Mouse (Mus musculus): ENCODE measurements around the gene Olfr427. TPM values are rescaled to one million over a fixed set of nuclear protein-coding genes. Genes with fewer than 3 reads are reported as not detected.
"Not testable (repeated sequence)": the region's sequence is repeated elsewhere in the genome, so short reads cannot be mapped to it uniquely, and the experiment has no call there.

Olfr427 gene
- not detected in 2 replicates for polyA plus RNA-seq (2015; fragmentation: Nextera tagmentation; extraction: Ambion mirVana)

DNA sequence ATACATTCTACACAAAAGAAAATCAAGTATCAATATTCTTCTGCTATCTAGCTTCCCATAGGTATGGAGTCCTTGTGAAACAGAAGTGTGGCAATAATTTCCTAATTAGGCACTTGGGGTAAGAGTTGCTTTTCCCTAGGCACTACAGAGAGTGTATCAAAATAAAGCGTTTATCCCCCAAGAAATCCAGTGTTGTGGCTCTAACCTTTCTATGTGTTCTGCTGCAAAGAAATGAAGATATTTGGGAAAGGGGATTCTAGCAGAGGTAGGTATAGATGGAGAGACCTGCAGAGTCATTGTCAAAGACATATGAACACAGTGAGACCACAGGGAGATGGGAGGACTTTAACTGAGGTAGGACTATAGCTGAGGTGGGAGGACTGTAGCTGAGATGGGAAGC, at the start of gene Olfr427:
Olfr427 (plus strand) TSS at position 301 of the 400 bp plus-strand sequence.
- ATAC-seq (replicated peaks; ENCODE audit: insufficient number of reproducible peaks, insufficient read depth, low FRiP score, low read depth): no peak
- Histone ChIP-seq H3K4me2 (no peak within 1 kb of the TSS), H3K4me1 (replicated peaks) (no peaks in the 10 kb centered on the region), H3K4me3 (no peak within 1 kb of the TSS), H3K27ac (no peak within 1 kb of the TSS), H3K9me3 (replicated peaks) (no peaks in the 10 kb centered on the region), H3K27me3 (no peaks in the 10 kb centered on the region), H3K36me3 (no peaks in the 10 kb centered on the region), H3K9ac (no peak within 1 kb of the TSS)
- 87% methylated on average over 1 of the region's 1 CpGs for WGBS

DNA sequence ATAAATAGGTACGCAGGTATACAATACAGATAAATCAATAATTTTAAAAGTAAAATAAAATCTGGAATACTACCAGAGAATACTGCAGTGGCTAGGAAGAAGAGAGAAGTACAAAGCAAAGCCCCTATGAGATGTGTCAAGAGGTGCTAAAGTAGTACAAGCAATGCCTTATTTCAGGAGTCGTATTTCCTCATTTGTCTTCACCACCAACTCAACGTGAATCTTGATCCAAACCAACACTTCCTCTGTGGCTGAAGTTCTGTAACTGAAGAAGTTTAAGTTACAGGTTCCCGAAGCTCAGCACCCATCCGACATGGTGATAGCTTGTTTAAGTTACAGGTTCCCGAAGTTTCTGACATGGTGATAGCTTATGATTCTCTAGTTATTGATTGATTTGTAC, 48.5 kb upstream of the Olfr427 start:
- not testable (repeated sequence) for H3K4me3 ChIP-seq; H3K4me2 ChIP-seq; H3K9me3 ChIP-seq (replicated peaks); H3K27me3 ChIP-seq; H3K9ac ChIP-seq; ATAC-seq (replicated peaks; ENCODE audit: insufficient number of reproducible peaks, insufficient read depth, low FRiP score, low read depth); H3K27ac ChIP-seq; H3K4me1 ChIP-seq (replicated peaks); H3K36me3 ChIP-seq
- 66% methylated on average over 6 of the region's 6 CpGs for WGBS

DNA sequence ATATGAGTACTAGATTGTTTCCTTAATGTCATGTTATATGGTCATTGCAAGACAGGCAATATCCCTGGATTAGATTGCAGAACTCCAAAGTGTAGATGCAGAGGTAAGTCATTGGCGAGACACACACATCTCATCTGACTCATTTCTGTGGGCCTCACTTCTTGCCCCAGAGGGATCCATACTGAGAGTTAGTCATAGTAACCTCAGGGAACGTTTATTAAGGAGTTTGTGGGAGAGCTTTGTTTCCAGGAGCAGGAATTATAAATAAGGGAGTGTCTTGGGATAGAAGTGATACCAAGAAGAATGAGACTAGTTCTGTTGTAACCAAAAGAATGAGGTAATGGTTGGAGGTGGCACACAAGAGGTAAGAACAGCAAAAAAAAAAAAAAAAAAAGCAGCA, 47.8 kb upstream of the Olfr427 start, which contains the start of gene Olfr432:
Olfr432 (plus strand) TSS at position 313 of the 400 bp plus-strand sequence.
- Histone ChIP-seq H3K4me1 (replicated peaks) (no peaks in the 10 kb centered on the region), H3K27ac (no peak within 1 kb of the TSS), H3K27me3 (no peaks in the 10 kb centered on the region), H3K9ac (no peak within 1 kb of the TSS), H3K9me3 (replicated peaks) (no peaks in the 10 kb centered on the region), H3K4me3 (no peak within 1 kb of the TSS), H3K36me3 (no peaks in the 10 kb centered on the region), H3K4me2 (no peak within 1 kb of the TSS)
- 59% methylated on average over 2 of the region's 2 CpGs for WGBS
- no peak for ATAC-seq (replicated peaks; ENCODE audit: insufficient number of reproducible peaks, insufficient read depth, low FRiP score, low read depth)

DNA sequence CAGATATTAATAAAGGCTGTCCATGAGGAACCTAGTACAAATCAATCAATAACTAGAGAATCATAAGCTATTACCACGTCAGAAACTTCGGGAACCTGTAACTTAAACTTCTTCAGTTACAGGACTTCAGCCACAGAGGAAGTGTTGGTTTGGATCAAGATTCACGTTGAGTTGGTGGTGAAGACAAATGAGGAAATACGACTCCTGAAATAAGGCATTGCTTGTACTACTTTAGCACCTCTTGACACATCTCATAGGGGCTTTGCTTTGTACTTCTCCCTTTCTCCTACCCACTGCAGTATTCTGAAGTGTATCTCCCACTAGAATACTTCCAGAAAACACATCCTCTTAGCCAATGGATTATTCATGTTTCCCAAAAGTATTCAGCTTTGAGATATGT, 47.3 kb upstream of the Olfr427 start:
- not testable (repeated sequence) for H3K36me3 ChIP-seq; H3K27me3 ChIP-seq; H3K4me3 ChIP-seq; ATAC-seq (replicated peaks; ENCODE audit: insufficient number of reproducible peaks, insufficient read depth, low FRiP score, low read depth); H3K27ac ChIP-seq; H3K4me2 ChIP-seq; H3K4me1 ChIP-seq (replicated peaks); H3K9me3 ChIP-seq (replicated peaks); H3K9ac ChIP-seq
- WGBS: 70% methylated on average over 4 of the region's 4 CpGs

DNA sequence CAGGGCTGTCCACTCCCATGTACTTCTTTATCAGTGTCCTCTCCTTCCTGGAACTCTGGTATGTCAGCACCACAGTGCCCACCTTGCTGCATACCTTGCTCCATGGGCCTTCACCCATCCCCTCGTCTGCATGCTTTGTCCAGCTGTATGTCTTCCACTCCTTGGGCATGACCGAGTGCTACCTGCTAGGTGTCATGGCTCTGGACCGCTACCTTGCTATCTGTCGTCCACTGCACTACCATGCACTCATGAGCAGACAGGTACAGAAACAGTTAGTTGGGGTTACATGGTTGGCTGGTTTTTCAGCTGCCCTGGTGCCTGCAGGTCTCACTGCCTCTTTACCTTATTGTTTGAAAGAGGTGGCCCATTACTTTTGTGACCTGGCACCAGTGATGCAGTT, 46.2 kb upstream of the Olfr427 start:
- 75% methylated on average over 4 of the region's 4 CpGs for WGBS
- H3K27ac ChIP-seq: no peak overlapping the region
- no peaks in the 10 kb centered on the region for H3K9me3 ChIP-seq (replicated peaks)
- no peak for ATAC-seq (replicated peaks; ENCODE audit: insufficient number of reproducible peaks, insufficient read depth, low FRiP score, low read depth)
- no peak overlapping the region for H3K4me3 ChIP-seq
- no peak overlapping the region for H3K4me2 ChIP-seq
- no peaks in the 10 kb centered on the region for H3K27me3 ChIP-seq
- no peaks in the 10 kb centered on the region for H3K4me1 ChIP-seq (replicated peaks)
- no peaks in the 10 kb centered on the region for H3K36me3 ChIP-seq
- H3K9ac ChIP-seq: no peak overlapping the region

DNA sequence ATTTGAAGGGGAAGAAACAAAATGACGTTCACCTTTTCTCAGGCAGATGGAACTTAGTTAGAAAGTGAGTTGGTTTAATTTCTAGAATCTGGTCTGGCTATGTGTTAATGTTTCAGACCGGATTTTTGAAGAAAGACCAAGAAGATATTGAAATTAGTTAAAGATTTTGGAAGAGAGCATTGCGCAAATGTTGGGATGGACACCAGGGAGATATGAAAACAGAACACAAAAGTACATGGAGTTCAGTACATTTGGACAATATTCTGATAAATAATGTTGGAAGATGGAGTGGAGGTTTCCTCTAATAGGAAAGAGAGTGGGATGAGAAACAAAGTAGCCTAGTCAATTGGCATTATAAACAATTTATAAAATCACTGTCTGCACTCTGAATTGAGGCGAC, 45.2 kb upstream of the Olfr427 start:
- no peaks in the 10 kb centered on the region for H3K36me3 ChIP-seq
- H3K9ac ChIP-seq: no peak overlapping the region
- no peaks in the 10 kb centered on the region for H3K27me3 ChIP-seq
- no peak overlapping the region for H3K4me2 ChIP-seq
- H3K4me3 ChIP-seq: no peak overlapping the region
- H3K9me3 ChIP-seq (replicated peaks): no peaks in the 10 kb centered on the region
- ATAC-seq (replicated peaks; ENCODE audit: insufficient number of reproducible peaks, insufficient read depth, low FRiP score, low read depth): no peak
- WGBS: 79% methylated on average over 4 of the region's 4 CpGs
- H3K4me1 ChIP-seq (replicated peaks): no peaks in the 10 kb centered on the region
- no peak overlapping the region for H3K27ac ChIP-seq

DNA sequence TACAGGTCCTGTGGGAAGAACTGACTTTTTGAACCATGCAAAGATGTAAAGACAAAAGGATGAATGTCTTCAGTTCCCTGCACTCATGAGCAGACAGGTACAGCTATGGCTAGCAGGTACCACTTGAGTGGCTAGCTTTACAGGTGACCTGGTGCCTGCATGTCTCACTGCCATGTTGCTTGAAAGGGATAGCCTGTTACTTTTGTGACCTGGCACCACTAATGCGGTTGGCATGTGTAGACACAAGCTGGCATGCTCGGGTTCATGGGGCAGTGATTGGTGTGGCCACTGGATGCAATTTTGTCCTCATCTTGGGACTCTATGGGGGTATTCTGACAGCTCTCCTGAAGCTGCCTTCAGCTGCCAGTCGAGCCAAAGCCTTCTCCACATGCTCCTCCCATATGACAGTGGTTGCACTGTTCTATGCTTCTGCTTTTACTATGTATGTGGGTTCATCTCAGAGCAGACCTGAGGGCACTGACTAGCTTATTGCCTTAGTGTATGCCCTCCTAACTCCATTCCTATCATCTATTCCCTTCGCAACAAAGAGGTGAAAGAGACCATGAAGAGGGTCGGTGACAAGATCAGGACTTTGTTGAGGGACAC, 44.7 kb upstream of the Olfr427 start:
- Histone ChIP-seq H3K9ac (no peak overlapping the region), H3K4me1 (replicated peaks) (no peaks in the 10 kb centered on the region), H3K27ac (no peak overlapping the region), H3K9me3 (replicated peaks) (no peaks in the 10 kb centered on the region), H3K36me3 (no peaks in the 10 kb centered on the region), H3K4me3 (no peak overlapping the region), H3K27me3 (no peaks in the 10 kb centered on the region), H3K4me2 (no peak overlapping the region)
- WGBS: 76% methylated on average over 5 of the region's 5 CpGs
- ATAC-seq (replicated peaks; ENCODE audit: insufficient number of reproducible peaks, insufficient read depth, low FRiP score, low read depth): no peak

DNA sequence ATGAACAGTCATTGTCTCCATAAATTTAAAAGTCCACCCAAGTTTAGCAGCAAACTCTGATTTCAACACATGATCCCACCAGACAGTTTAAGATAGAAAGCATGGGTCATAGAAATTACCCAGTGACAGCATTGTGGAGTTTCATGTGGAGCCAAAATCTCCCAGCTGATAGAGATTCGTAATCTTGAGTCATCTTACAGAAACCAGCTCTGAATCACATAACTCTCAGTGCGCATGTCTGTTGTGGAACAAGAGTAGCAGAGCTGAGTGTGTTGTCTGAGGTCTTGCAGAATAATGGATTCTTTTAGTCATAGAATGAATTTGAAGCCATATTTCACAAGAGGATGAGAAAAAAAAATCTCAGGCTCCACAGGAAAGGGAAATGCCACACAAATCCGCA, 43.7 kb upstream of the Olfr427 start:
- 66% methylated on average over 3 of the region's 3 CpGs for WGBS
- ATAC-seq (replicated peaks; ENCODE audit: insufficient number of reproducible peaks, insufficient read depth, low FRiP score, low read depth): no peak

DNA sequence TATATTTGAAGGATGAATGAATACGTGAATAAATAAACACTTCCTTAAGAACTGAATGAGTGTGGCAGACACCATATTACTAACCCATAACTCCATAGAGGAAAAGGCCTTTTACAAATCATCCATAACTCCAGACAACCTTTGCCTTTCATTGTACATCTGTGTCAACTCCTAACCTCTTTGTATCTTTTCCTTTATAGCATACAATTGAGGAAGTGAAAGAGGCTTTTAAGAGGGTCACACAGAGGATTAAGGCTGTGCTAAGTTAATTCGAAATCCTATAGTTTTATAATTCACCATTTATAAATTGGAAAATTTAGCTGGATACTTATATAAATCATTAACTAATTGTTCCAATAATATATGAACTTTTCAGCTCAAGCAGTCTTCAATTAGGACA, 41.4 kb upstream of the Olfr427 start:
- Histone ChIP-seq H3K4me2 (no peak overlapping the region), H3K36me3 (no peaks in the 10 kb centered on the region), H3K9ac (no peak overlapping the region), H3K27ac (no peak overlapping the region), H3K4me1 (replicated peaks) (no peaks in the 10 kb centered on the region), H3K4me3 (no peak overlapping the region), H3K9me3 (replicated peaks) (no peaks in the 10 kb centered on the region), H3K27me3 (no peaks in the 10 kb centered on the region)
- ATAC-seq (replicated peaks; ENCODE audit: insufficient number of reproducible peaks, insufficient read depth, low FRiP score, low read depth): no peak
- 76% methylated on average over 2 of the region's 2 CpGs for WGBS

More for the DNA sequence above, 43.7 kb upstream of the Olfr427 start:
- H3K9ac ChIP-seq: no peak overlapping the region
- no peak overlapping the region for H3K4me3 ChIP-seq
- H3K36me3 ChIP-seq: no peaks in the 10 kb centered on the region
- H3K27ac ChIP-seq: no peak overlapping the region
- H3K4me1 ChIP-seq (replicated peaks): no peaks in the 10 kb centered on the region
- no peak overlapping the region for H3K4me2 ChIP-seq
- no peaks in the 10 kb centered on the region for H3K9me3 ChIP-seq (replicated peaks)
- H3K27me3 ChIP-seq: no peaks in the 10 kb centered on the region

DNA sequence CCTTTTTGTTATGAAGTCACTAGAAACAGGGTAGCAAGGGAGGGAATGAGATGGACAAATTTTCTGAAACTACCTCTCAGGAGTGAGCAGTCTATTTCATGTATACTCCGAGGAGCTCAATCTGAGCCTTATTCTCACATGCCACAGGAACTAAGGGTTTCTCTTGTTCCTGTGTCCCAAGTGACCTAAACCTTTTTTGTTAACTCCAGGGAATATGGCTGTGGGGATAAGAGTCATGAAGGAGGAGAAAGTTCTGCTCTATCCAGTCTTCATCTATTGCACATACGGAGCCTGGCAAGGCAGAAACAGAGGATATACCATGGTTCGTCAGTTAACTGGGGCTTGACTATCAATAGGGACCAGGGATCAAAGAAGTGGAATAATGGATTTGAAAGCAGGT, 30.4 kb upstream of the Olfr427 start, which contains the start of gene Olfr430:
Olfr430 (plus strand) TSS at position 301 of the 400 bp plus-strand sequence.
- H3K27ac ChIP-seq: no peak within 1 kb of the TSS
- H3K9ac ChIP-seq: no peak within 1 kb of the TSS
- no peak for ATAC-seq (replicated peaks; ENCODE audit: insufficient number of reproducible peaks, insufficient read depth, low FRiP score, low read depth)
- no peaks in the 10 kb centered on the region for H3K36me3 ChIP-seq
- no peak within 1 kb of the TSS for H3K4me2 ChIP-seq
- no peaks in the 10 kb centered on the region for H3K4me1 ChIP-seq (replicated peaks)
- no peaks in the 10 kb centered on the region for H3K27me3 ChIP-seq
- WGBS: 85% methylated on average over 3 of the region's 3 CpGs
- H3K9me3 ChIP-seq (replicated peaks): no peaks in the 10 kb centered on the region
- no peak within 1 kb of the TSS for H3K4me3 ChIP-seq

DNA sequence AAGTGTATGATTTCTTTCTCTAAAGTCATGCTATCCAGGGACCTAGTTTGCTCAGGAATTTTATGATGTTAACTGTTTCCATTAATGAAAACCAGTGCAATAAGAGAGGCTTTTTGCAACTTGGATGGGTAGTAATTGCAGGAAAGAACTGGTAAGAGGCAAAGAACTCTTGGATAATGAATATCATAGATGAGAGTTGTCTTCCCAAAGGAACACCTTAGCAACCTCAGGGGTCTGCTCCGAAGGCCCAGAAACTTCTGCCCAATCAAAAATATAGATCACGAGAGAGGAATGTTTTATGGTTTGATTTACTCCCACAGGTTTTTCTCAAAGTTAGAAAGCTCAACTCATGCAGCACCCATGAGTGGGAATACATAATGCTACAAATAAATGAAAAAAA, 12.7 kb upstream of the Olfr427 start, which contains the start of gene Olfr429:
Olfr429 (plus strand) TSS at position 301 of the 400 bp plus-strand sequence.
- Histone ChIP-seq H3K4me3 (no peak within 1 kb of the TSS), H3K27ac (no peak within 1 kb of the TSS), H3K9me3 (replicated peaks) (no peaks in the 10 kb centered on the region), H3K27me3 (no peaks in the 10 kb centered on the region), H3K4me2 (no peak within 1 kb of the TSS), H3K4me1 (replicated peaks) (no peaks in the 10 kb centered on the region), H3K9ac (no peak within 1 kb of the TSS), H3K36me3 (no peaks in the 10 kb centered on the region)
- ATAC-seq (replicated peaks; ENCODE audit: insufficient number of reproducible peaks, insufficient read depth, low FRiP score, low read depth): no peak
- WGBS: 82% methylated on average over 2 of the region's 2 CpGs

DNA sequence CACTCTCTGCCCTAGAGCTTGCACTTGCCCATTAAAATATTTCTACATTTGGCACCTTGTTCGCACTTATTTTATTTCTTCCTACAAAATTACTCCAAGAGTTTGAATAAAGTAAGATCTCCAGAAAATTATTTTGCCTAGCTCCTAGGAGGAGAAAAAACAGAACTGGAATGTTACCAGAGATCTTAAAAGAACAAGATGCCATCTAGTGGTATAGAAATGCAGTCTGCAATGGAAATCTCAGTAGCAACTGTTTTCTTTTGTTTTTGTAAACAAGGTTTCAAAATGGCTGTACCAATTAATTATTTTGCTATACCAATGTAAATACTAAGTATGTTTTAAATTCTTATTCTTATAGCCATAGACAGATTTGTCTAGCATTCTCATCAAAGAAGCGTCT, 7.0 kb downstream of the Olfr427 start:
- no peak overlapping the region for H3K4me3 ChIP-seq
- no peaks in the 10 kb centered on the region for H3K27me3 ChIP-seq
- WGBS: 51% methylated on average over 2 of the region's 2 CpGs
- no peak for ATAC-seq (replicated peaks; ENCODE audit: insufficient number of reproducible peaks, insufficient read depth, low FRiP score, low read depth)
- no peaks in the 10 kb centered on the region for H3K9me3 ChIP-seq (replicated peaks)
- H3K36me3 ChIP-seq: no peaks in the 10 kb centered on the region
- no peaks in the 10 kb centered on the region for H3K4me1 ChIP-seq (replicated peaks)
- no peak overlapping the region for H3K27ac ChIP-seq
- no peak overlapping the region for H3K4me2 ChIP-seq
- H3K9ac ChIP-seq: no peak overlapping the region
